Mouse (Mus musculus) inflammation-experienced regulatory T-cells, adult 6 months (primary cell): Measurements from ENCODE around the gene Cldn9. TPM values are rescaled to one million over a fixed set of nuclear protein-coding genes. Genes with fewer than 3 reads are reported as not detected.

Experiments
- ATAC-seq: one replicate; pipeline ENCODE4 v1.8.0; 2017
- polyA plus RNA-seq, 3 experiments: library from polyadenylated mRNA; unstranded; fragments of 100-300 nt; shearing (Covaris generic); gene quantifications; one replicate each; pipeline ENCODE4 v1.2.1; 2017

The Cldn9 gene
- not detected for polyA plus RNA-seq

GRCm38 (mm10) chr17:23683856-23684672 lies at the start of gene Cldn9:
Gene Cldn9, minus strand, starts transcription at chr17:23684026.
- no peak for ATAC-seq

GRCm38 (mm10) chr17:23730441-23730840 lies 46.6 kb upstream of the Cldn9 start:
- ATAC-seq: no peak

GRCm38 (mm10) chr17:23726758-23727142 lies 42.9 kb upstream of the Cldn9 start:
- ATAC-seq: no peak

GRCm38 (mm10) chr17:23725999-23726757 lies 42.4 kb upstream of the Cldn9 start, which contains the start of gene Pkmyt1:
Gene Pkmyt1, plus strand, starts transcription at chr17:23726336.
- ATAC-seq: peak; percentile 98

- ATAC-seq: no peak
These were observed 41.7 kb upstream of the Cldn9 start for GRCm38 (mm10) chr17:23725477-23725876.

GRCm38 (mm10) chr17:23722376-23723125 lies 38.7 kb upstream of the Cldn9 start, which contains the start of gene 1520401A03Rik:
Gene 1520401A03Rik, minus strand, starts transcription at chr17:23722783.
- ATAC-seq: no peak

GRCm38 (mm10) chr17:23721886-23722285 lies 38.1 kb upstream of the Cldn9 start:
- no peak for ATAC-seq

GRCm38 (mm10) chr17:23719455-23719854 lies 35.6 kb upstream of the Cldn9 start:
- no peak for ATAC-seq

- no peak for ATAC-seq
These were observed 33.2 kb upstream of the Cldn9 start for GRCm38 (mm10) chr17:23717003-23717402.

GRCm38 (mm10) chr17:23706212-23706611 lies 22.4 kb upstream of the Cldn9 start:
- peak; percentile 76 for ATAC-seq

- ATAC-seq: no peak
These were observed 21.8 kb upstream of the Cldn9 start for GRCm38 (mm10) chr17:23705525-23706104.

GRCm38 (mm10) chr17:23704741-23705140 lies 20.9 kb upstream of the Cldn9 start:
- ATAC-seq: no peak

- no peak for ATAC-seq
These were observed 19.5 kb upstream of the Cldn9 start for GRCm38 (mm10) chr17:23703301-23703700.

- ATAC-seq: peak; percentile 98
These were observed 16.3 kb upstream of the Cldn9 start for GRCm38 (mm10) chr17:23700079-23700478.

- ATAC-seq: no peak
These were observed 15.6 kb upstream of the Cldn9 start for GRCm38 (mm10) chr17:23699131-23700077.

- ATAC-seq: no peak
These were observed 12.0 kb upstream of the Cldn9 start for GRCm38 (mm10) chr17:23695801-23696200.

- ATAC-seq: no peak
These were observed 10.7 kb upstream of the Cldn9 start for GRCm38 (mm10) chr17:23694491-23694890.

- ATAC-seq: no peak
These were observed 600 bp downstream of the Cldn9 start for GRCm38 (mm10) chr17:23683226-23683625.

- no peak for ATAC-seq
These were observed 1.3 kb downstream of the Cldn9 start for GRCm38 (mm10) chr17:23682530-23682929.

GRCm38 (mm10) chr17:23682092-23682491 lies 1.7 kb downstream of the Cldn9 start:
- no peak for ATAC-seq

- ATAC-seq: no peak
These were observed 2.7 kb downstream of the Cldn9 start for GRCm38 (mm10) chr17:23681086-23681485.
